Mouse (Mus musculus): Measurements from ENCODE around the gene Mpi. TPM values are rescaled to one million over a fixed set of nuclear protein-coding genes. Genes with fewer than 3 reads are reported as not detected.

Gene Mpi
- polyA plus RNA-seq, 1 experiment from 2014 or later, result 22.8 TPM

- WGBS, result 75% methylated on average over 1 of the region's 1 CpGs
- Histone ChIP-seq H3K9ac (ENCODE audit: low read depth, low read length) (no peak overlapping the region), H3K4me2 (replicated peaks; ENCODE audit: low read depth) (0 out of 2 replicates have a peak overlapping the region, but pooled peaks have one; percentile 17), H3K4me3 (ENCODE audit: low read depth, low read length) (no peak overlapping the region), H3K4me1 (replicated peaks; ENCODE audit: control insufficient read depth, insufficient read depth, low read length) (peaks cover 21% of the 10 kb centered on the region; the same call in 1 of the 2 replicates), H3K36me3 (ENCODE audit: control insufficient read depth, insufficient read depth) (peaks cover under 1% of the 10 kb centered on the region), H3K27me3 (replicated peaks; ENCODE audit: control insufficient read depth, insufficient read depth, low read length) (no peaks in the 10 kb centered on the region), H3K27ac (ENCODE audit: low read depth, low read length) (no peak overlapping the region), H3K9me3 (ENCODE audit: control insufficient read depth) (no peaks in the 10 kb centered on the region)
- TF ChIP-seq CTCF (IDR thresholded peaks at IDR 0.05; ENCODE audit: low read depth), result peak; percentile 73
- ATAC-seq, result no peak
Measured at GRCm38 (mm10) chr9:57523754-57524153, 28.8 kb downstream of the Mpi start.

- Histone ChIP-seq H3K36me3 (ENCODE audit: control insufficient read depth, insufficient read depth) (no peaks in the 10 kb centered on the region; the same call in 1 of the 2 replicates), H3K27me3 (replicated peaks; ENCODE audit: control insufficient read depth, insufficient read depth, low read length) (no peaks in the 10 kb centered on the region), H3K4me3 (ENCODE audit: low read depth, low read length) (peak overlapping the region; percentile 96), H3K9me3 (ENCODE audit: control insufficient read depth) (no peaks in the 10 kb centered on the region), H3K4me1 (replicated peaks; ENCODE audit: control insufficient read depth, insufficient read depth, low read length) (peaks cover 21% of the 10 kb centered on the region; the same call in 1 of the 2 replicates), H3K27ac (ENCODE audit: low read depth, low read length) (no peak overlapping the region), H3K4me2 (replicated peaks; ENCODE audit: low read depth) (peak overlapping the region; percentile 76), H3K9ac (ENCODE audit: low read depth, low read length) (no peak overlapping the region)
- 55% methylated on average over 4 of the region's 4 CpGs for WGBS
- TF ChIP-seq CTCF (IDR thresholded peaks at IDR 0.05; ENCODE audit: low read depth), result no peak
- no peak for ATAC-seq
Measured at GRCm38 (mm10) chr9:57522861-57523246, 29.7 kb downstream of the Mpi start.

- Histone ChIP-seq H3K36me3 (ENCODE audit: control insufficient read depth, insufficient read depth) (no peaks in the 10 kb centered on the region; the same call in 1 of the 2 replicates), H3K27ac (ENCODE audit: low read depth, low read length) (peak overlapping the region; percentile 99), H3K9me3 (ENCODE audit: control insufficient read depth) (no peaks in the 10 kb centered on the region), H3K27me3 (replicated peaks; ENCODE audit: control insufficient read depth, insufficient read depth, low read length) (no peaks in the 10 kb centered on the region), H3K4me1 (replicated peaks; ENCODE audit: control insufficient read depth, insufficient read depth, low read length) (peaks cover 21% of the 10 kb centered on the region; the same call in 1 of the 2 replicates), H3K4me2 (replicated peaks; ENCODE audit: low read depth) (peak overlapping the region; percentile 76), H3K4me3 (ENCODE audit: low read depth, low read length) (peak overlapping the region; percentile 96), H3K9ac (ENCODE audit: low read depth, low read length) (peak overlapping the region; percentile 97)
- ATAC-seq, result no peak
- TF ChIP-seq CTCF (IDR thresholded peaks at IDR 0.05; ENCODE audit: low read depth), result no peak
- WGBS, result 15% methylated on average over 7 of the region's 7 CpGs
Measured at GRCm38 (mm10) chr9:57522114-57522860, 30.3 kb downstream of the Mpi start.

- H3K9ac ChIP-seq (ENCODE audit: low read depth, low read length), result peak within 1 kb of the TSS; percentile 97
- WGBS, result under 1% methylated on average over 91 of the region's 95 CpGs
- H3K36me3 ChIP-seq (ENCODE audit: control insufficient read depth, insufficient read depth), result no peaks in the 10 kb centered on the region; the same call in 1 of the 2 replicates
- peaks cover 16% of the 10 kb centered on the region; the same call in 1 of the 2 replicates for H3K4me1 ChIP-seq (replicated peaks; ENCODE audit: control insufficient read depth, insufficient read depth, low read length)
- H3K27ac ChIP-seq (ENCODE audit: low read depth, low read length), result peak within 1 kb of the TSS; percentile 99
- peak; percentile 96 for ATAC-seq
- TF ChIP-seq CTCF (IDR thresholded peaks at IDR 0.05; ENCODE audit: low read depth), result 0 out of 2 replicates have a peak, but pooled peaks have one; percentile 13
- H3K4me3 ChIP-seq (ENCODE audit: low read depth, low read length), result peak within 1 kb of the TSS; percentile 96
- H3K4me2 ChIP-seq (replicated peaks; ENCODE audit: low read depth), result peak within 1 kb of the TSS; percentile 76
- H3K9me3 ChIP-seq (ENCODE audit: control insufficient read depth), result no peaks in the 10 kb centered on the region
- H3K27me3 ChIP-seq (replicated peaks; ENCODE audit: control insufficient read depth, insufficient read depth, low read length), result no peaks in the 10 kb centered on the region
Measured at GRCm38 (mm10) chr9:57521056-57521911, 31.3 kb downstream of the Mpi start, which contains the start of gene Cox5a. Gene Cox5a, plus strand, starts transcription at chr9:57521274.

- Histone ChIP-seq H3K4me3 (ENCODE audit: low read depth, low read length) (peak overlapping the region; percentile 96), H3K36me3 (ENCODE audit: control insufficient read depth, insufficient read depth) (no peaks in the 10 kb centered on the region; the same call in 1 of the 2 replicates), H3K27me3 (replicated peaks; ENCODE audit: control insufficient read depth, insufficient read depth, low read length) (no peaks in the 10 kb centered on the region), H3K27ac (ENCODE audit: low read depth, low read length) (peak overlapping the region; percentile 99; the same call in 1 of the 2 replicates), H3K9me3 (ENCODE audit: control insufficient read depth) (no peaks in the 10 kb centered on the region), H3K9ac (ENCODE audit: low read depth, low read length) (peak overlapping the region; percentile 97), H3K4me1 (replicated peaks; ENCODE audit: control insufficient read depth, insufficient read depth, low read length) (0 out of 2 replicates have a peak, but pooled peaks cover 10% of the 10 kb centered on the region), H3K4me2 (replicated peaks; ENCODE audit: low read depth) (peak overlapping the region; percentile 76)
- peak; percentile 12 for ATAC-seq
- WGBS, result 23% methylated on average over 16 of the region's 16 CpGs
- TF ChIP-seq CTCF (IDR thresholded peaks at IDR 0.05; ENCODE audit: low read depth), result no peak
Measured at GRCm38 (mm10) chr9:57520375-57521055, 32.0 kb downstream of the Mpi start.
